Mouse (Mus musculus) adrenal gland, postnatal 36 days (tissue): ENCODE results near the gene Bnc2. TPM values are rescaled to one million over a fixed set of nuclear protein-coding genes. Genes with fewer than 3 reads are reported as not detected.

Experiments used
- DNase-seq, 2 experiments: peaks; one replicate each; pipeline ENCODE4 v3.0.0; 2021; ENCODE audit warnings: mixed read lengths in 1 of 2
- total RNA-seq, 2 experiments: library from RNA; stranded (reverse); gene quantifications; 2 replicates each; pipeline ENCODE4 v1.2.3; 2021

Gene Bnc2
- total RNA-seq, 2 experiments from 2014 or later = 10.2 to 11.3 TPM

- no peak for DNase-seq
Observed at GRCm38 (mm10) chr4:84632832-84633789, 42.0 kb downstream of the Bnc2 start.

DNA sequence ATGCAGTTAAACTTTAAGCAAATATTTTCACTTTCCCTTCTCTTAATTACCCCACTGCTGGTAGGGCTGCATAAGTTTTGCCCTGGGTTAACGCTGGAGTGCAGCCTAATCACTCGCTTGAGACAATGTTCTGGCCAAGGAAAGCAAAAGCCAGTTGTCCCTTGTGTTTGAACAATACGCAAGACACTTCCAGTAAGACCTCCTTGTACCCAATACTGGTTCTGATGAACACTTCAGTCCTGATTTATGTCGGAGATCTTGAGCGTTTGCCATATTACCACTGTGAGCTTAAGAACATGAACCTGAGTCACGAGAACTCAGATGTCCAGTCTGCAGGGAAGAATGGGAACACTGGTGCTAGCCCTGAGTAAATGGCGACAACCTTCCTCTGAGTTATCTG is 47.5 kb downstream of the Bnc2 start:
- no peak for DNase-seq

DNA sequence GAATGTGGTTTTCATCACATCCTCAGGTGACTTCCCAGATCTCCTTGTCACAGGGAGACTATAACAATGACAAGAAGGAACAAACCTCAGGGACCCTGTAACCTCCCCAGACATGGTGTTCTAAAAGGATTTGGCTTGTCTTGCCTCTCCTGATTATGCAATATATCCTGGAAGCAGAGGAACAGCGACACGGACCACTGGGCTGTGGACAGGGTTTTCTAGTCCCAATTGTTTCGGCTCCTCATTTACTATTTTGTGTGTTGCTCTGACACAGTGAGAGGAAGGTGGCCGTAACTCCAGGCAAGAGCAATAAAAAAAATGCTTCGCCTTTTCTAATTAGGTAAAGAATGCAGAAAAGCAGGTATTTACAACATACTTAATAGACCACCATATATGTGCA is 51.8 kb downstream of the Bnc2 start:
- DNase-seq = no peak

DNA sequence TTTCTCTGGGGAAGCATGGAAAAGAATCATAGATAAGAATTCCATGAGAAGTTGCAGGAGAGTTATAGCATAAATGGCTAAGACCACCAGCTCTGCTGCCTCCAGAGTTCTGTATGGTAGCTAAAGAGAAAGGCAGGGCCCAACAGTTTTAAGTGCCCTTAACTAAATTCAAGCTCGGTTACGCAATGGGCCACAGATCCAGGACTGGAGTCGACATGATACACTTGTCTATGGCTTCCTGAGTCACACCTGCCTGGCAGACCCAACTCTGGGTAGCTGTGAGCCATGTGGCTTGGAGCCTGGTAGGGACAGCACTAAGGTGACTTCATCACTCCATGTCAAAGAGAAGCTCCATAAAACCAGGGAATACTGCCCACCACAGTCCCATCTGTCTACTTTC is 53.3 kb downstream of the Bnc2 start:
- no peak for DNase-seq

DNA sequence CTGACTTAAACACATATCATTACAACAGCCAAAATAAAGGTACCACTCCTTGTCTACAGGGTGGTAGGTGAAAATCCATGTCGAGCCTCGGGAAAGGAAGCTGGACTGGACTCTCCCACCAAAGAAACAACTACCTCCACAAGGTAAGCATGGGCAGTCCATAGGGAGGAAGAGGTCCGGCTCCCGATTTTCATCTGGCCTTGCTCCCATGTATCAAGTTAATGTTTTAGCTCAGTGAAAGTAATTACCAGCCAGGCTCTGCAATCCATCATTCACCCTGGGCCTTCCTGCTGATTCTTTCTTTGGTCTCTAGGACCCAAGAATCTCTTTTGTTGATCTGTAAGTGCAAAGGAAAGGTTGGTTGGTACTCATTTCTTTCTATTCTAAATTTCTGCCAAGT is 65.2 kb downstream of the Bnc2 start:
- no peak for DNase-seq

DNA sequence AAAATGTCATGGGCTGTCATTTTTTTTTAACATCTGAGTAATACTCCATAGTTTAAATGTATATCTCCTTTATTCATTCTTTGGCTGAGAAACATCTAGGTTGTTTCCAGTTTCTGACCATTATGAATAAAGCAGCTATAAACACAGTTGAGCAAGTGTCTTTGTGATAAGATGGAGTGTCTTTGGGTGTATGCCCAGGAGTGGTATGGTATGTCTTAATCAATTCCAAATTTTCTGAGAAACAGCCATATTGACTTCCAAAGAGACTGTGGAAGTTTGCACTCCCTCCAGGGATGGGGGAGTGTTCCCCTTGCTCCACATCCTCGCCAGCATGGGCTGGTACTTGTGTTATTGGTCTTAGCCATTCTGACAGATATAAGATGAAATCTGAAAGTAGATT is 70.6 kb downstream of the Bnc2 start:
- DNase-seq = no peak

GRCm38 (mm10) chr4:84580260-84580952 is 94.7 kb downstream of the Bnc2 start:
- no peak for DNase-seq

DNA sequence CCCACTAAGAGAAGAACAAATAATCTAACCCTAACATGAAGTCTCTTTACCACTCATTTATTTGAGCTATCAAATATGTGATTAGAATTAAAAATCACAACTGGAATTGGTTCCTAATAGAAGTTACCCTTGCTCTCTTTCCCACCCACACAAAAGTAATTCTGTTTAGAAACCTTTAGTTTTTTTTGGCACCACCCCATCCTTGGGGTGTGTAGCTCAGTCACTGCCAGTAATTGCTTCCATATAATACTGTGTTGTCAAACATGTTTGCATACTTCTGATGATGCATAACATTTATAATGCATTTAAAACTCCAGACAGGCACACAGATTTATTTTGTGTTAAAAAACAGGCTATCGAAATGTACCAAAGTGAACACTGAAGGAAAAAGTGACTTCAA is 96.8 kb downstream of the Bnc2 start:
- no peak for DNase-seq

- DNase-seq = no peak
Observed at GRCm38 (mm10) chr4:84566123-84566522, 109.0 kb downstream of the Bnc2 start.

DNA sequence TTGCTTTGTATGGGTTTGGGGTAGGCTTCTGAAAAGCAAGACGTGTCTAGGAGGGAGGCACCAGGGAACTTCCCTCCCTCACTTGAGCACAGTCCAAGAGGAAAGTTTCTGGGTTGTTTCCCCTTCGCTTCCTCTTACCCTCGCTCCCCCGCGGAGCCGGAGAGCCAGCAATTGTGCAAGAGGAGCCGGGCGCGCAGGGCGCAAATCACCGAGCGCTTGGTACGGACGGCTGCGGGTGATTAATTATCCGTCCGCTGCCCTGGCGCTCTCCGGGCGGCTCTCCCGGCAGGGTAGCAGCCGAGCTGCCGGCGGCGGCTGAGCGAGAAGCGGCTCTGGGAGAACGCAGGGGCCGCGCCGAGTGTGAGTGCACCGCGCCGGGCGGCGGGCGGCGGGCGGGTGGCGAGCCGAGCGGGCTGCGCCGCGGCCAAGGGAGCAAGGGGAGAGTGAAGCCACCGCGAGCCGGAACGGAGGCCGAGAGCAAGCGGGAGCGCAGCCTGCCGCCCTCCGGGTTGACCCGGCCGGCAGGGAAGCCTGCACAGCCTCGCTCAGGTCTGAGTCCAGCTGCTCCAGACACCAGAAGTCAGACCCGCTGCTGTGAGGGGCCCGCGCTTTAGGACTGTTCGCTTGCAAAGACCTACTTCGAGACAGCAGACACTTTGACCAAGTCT is 129.7 kb downstream of the Bnc2 start:
- peak; percentile 84 for DNase-seq

GRCm38 (mm10) chr4:84544646-84545045 is 130.4 kb downstream of the Bnc2 start:
- no peak for DNase-seq

DNA sequence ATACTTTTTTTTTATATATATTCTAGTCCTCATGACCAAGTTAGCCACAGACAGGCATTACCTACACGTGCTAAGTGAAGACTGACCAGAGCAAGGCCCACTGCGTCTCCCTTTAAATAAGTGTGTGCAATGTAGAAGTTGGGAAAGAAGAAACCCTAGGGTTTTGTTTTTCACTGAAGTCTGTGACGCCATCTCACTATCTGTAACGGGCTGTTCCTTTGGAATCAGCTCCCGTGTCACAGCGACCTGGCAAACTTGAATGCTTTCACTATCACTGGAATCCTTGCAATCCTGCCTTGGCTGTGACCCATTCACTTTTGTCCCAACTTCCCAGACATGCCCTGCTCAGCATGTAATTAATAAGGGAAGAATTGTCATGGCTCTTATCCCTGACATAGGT is 134.5 kb downstream of the Bnc2 start:
- peak in 1 of 2 experiments; percentile 34 for DNase-seq

DNA sequence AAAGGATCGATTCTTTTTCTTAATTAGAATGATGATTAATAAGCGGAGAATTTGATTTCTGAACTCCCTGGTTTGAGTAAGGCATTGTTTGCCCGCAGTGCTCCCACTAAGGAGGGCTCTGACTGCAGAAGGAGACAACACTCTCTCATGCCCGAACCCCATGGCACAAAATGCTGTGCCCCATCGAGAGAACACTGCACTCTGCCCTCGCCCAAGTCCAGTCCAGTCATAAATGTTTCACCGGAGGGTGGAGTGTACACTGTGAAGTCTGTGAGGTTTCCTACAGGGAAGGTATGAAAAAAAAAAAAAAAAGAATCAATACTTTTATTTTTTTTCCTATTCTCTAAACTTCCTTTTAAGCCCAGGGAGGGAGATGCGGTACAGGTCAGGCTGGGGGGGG is 135.7 kb downstream of the Bnc2 start:
- no peak for DNase-seq

DNA sequence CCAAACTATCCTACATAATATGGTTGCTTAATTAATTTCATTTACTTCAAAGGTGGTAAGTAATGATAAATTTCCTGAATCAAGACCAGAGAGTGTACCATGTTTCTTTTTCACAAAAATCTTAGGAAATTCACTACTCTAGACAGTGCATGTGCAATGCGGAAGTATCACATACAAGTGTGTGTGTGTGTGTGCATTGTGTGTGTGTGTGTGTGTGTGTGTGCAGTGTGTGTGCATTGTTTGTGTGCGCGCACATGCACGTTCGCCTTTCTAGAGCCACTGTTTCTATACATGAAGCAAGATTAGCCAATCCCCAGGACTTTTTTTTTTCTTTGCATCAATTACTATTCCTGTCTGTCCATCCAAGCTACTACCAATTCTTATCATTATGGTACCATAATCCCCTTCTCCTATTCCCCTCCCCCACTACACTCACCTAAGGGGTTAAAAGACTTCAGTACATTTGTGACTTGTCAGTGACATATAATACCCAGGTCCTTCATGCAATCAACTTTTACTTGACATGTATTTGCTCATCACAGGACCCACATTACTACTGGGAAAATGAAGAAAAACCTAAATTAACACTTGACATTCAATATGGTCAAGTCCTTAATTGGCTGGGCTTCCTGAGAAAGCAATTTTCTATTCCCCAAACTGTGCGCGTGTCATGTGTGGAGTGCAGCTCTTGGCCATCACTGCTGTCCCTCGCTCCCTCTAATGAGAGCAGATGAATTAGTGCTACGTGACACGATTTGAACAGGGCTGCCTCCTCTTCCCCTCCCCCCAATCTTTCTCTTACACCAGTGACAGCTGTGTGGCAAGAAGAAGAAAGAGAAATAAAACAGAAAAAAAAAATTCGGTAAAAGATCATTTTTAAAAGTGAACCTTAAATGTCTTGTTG is 145.9 kb downstream of the Bnc2 start:
- no peak for DNase-seq

- DNase-seq = no peak
Observed at GRCm38 (mm10) chr4:84528358-84528757, 146.7 kb downstream of the Bnc2 start.

- no peak for DNase-seq
Observed at GRCm38 (mm10) chr4:84527066-84527933, 147.8 kb downstream of the Bnc2 start.

DNA sequence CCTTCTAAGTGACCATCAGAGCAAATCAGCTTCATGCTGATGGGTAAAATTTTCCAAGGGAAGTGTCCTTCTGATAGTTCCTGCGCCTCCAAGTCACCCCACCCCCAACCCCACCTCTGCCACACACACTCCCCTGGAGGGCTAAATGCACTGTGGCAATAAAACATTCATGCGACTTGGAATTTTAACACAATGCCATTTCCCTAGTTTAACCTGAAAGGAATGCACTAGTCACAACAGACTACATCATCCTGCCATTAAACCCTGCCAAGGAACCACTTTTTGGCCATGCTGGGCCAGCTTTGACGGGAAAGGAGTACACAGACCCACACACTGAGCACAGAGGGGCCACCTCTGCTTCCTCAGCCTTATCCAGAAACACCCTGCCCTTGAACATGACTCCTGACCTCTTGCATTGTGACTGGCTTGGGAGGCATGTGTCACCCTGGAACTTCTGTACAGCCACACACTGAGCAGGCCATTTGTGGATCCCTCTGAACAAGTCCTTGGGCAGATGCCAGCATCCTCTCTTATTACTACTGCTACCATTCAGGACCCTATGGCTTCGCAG is 151.3 kb downstream of the Bnc2 start:
- peak; percentile 72 to 78 for DNase-seq

- DNase-seq = peak; percentile 66 to 72
Observed at GRCm38 (mm10) chr4:84523211-84523610, 151.9 kb downstream of the Bnc2 start.

DNA sequence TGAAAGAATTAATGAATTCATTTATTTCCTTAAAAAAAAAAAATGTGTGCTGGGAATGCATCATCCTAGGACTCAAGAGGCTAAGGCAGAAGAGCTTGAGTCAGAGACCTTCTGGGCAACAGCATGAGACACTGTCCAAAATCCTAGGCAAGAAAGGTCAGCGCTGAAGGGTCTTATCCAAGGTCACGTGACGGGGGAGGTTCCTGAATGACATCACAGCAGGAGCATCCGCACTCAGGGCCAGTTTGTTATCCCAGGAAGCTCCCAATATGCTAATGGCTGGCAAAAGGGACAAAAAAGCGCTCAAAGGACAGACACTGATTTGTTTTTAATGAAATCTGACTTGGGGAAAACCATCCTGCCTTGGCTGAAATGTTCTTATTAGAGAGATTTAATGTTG is 153.5 kb downstream of the Bnc2 start:
- DNase-seq = peak; percentile 22 to 30

DNA sequence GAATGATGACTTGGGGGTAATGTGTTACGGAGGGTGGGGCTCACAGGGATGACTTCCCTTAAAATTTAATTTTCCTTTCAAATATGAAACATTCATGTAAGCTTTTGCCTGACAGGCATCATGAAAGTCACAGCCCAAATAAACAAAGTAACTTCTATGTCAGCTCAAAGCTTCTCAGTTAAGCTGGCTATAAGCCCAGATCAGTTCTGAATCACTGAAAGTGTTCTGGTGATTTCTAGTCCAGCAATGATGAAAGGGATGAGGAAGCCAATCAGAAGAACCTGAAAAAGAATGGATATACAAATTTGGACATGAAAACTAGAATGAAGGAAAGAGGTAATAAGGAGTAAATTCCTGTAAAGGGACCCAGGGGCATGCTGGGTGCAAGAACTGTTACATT is 164.6 kb downstream of the Bnc2 start:
- DNase-seq = no peak
